Mouse (Mus musculus) neural tube, embryonic 13.5 days (tissue): ENCODE measurements at regions not wholly inside any gene's neighbourhood (a gene's known extent, or its start where the extent isn't known, plus 50 kb on each side); places are given as distances from the start of the nearest gene placed in this dataset.

Experiments used
- ATAC-seq: fragments of 200-750 bp; cut with Nextera tagmentation; 2 replicates; pipeline ENCODE4 v1.8.0; 2017; ENCODE audit warnings: low read depth, mild to moderate bottlenecking, moderate TSS enrichment, moderate library complexity
- H3K27ac ChIP-seq: fragments of 300-500 bp; sonication (generic); replicated peaks from 2 replicates; pipeline ENCODE4 v1.5.1; 2015; ENCODE audit warnings: moderate library complexity, mild to moderate bottlenecking, inconsistent platforms
- H3K27me3 ChIP-seq: fragments of 300-500 bp; sonication (generic); 2 replicates; pipeline ENCODE4 v1.6.1; 2015; ENCODE audit warnings: mild to moderate bottlenecking, inconsistent platforms
- H3K36me3 ChIP-seq: fragments of 300-500 bp; sonication (generic); 2 replicates; pipeline ENCODE4 v1.6.1; 2015; ENCODE audit warnings: mild to moderate bottlenecking, inconsistent platforms
- H3K4me1 ChIP-seq: fragments of 300-500 bp; sonication (generic); replicated peaks from 2 replicates; pipeline ENCODE4 v1.6.1; 2015; ENCODE audit warnings: inconsistent platforms
- H3K4me2 ChIP-seq: fragments of 300-500 bp; sonication (generic); 2 replicates; pipeline ENCODE4 v1.6.1; 2015; ENCODE audit warnings: inconsistent platforms, mild to moderate bottlenecking, moderate library complexity
- H3K4me3 ChIP-seq: fragments of 300-500 bp; sonication (generic); 2 replicates; pipeline ENCODE4 v1.5.1; 2015; ENCODE audit warnings: mild to moderate bottlenecking, inconsistent platforms
- H3K9ac ChIP-seq: fragments of 300-500 bp; sonication (generic); 2 replicates; pipeline ENCODE4 v1.6.1; 2015; ENCODE audit warnings: moderate library complexity, mild to moderate bottlenecking, inconsistent platforms
- H3K9me3 ChIP-seq: fragments of 300-500 bp; sonication (generic); 2 replicates; pipeline ENCODE4 v1.6.1; 2016; ENCODE audit warnings: inconsistent platforms
- WGBS: fragments of 180-500 bp; shearing (Covaris S2); methylation state at CpG from one replicate; pipeline ENCODE4 v1.1.7; 2015; 5-methylcytosine and 5-hydroxymethylcytosine counted together

GRCm38 (mm10) chr3:103408724-103409123 is 129.6 kb downstream of the Trim33 start:
- 83% methylated on average over 5 of the region's 5 CpGs for WGBS
- H3K36me3 ChIP-seq: no peaks in the 10 kb centered on the region
- ATAC-seq: no peak
- H3K9ac ChIP-seq: no peak overlapping the region
- 0 out of 2 replicates have a peak, but pooled peaks cover 4% of the 10 kb centered on the region for H3K4me1 ChIP-seq
- no peak overlapping the region for H3K4me3 ChIP-seq
- H3K4me2 ChIP-seq: no peak overlapping the region
- H3K9me3 ChIP-seq: no peaks in the 10 kb centered on the region
- no peaks in the 10 kb centered on the region for H3K27me3 ChIP-seq
- no peak overlapping the region for H3K27ac ChIP-seq

DNA sequence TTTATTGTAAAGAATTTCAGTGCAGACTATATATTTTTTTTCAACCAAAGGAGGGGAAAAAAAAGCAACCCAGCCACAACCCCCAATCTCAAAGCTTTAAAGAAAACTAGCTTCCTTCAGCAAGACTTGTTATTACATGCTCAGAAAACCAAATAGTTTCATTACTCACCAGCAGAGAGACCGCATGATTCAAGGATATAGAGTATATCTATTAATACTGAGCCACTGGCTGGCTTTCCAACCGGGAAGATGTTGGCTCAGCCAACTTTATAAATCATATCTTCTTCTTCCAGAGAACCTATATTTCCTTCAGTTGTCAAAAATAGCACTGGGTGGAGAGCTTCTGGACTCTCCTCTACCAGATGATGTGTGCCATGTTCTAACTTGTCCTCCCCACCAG is 133.2 kb downstream of the Trim33 start:
- WGBS: 77% methylated on average over 2 of the region's 2 CpGs
- no peaks in the 10 kb centered on the region for H3K36me3 ChIP-seq
- no peaks in the 10 kb centered on the region for H3K27me3 ChIP-seq
- no peak for ATAC-seq
- no peak overlapping the region for H3K27ac ChIP-seq
- H3K9ac ChIP-seq: no peak overlapping the region
- no peak overlapping the region for H3K4me2 ChIP-seq
- H3K4me1 ChIP-seq: peaks cover 1% of the 10 kb centered on the region; the same call in 1 of the 2 replicates
- no peaks in the 10 kb centered on the region for H3K9me3 ChIP-seq
- H3K4me3 ChIP-seq: no peak overlapping the region

GRCm38 (mm10) chr3:103415051-103415695 is 136.1 kb downstream of the Trim33 start:
- no peaks in the 10 kb centered on the region for H3K27me3 ChIP-seq
- ATAC-seq: no peak

GRCm38 (mm10) chr3:103416296-103416695 is 137.2 kb downstream of the Trim33 start:
- Histone ChIP-seq H3K36me3 (no peaks in the 10 kb centered on the region), H3K4me2 (no peak overlapping the region), H3K4me1 (peaks cover 24% of the 10 kb centered on the region), H3K9me3 (no peaks in the 10 kb centered on the region), H3K27me3 (no peaks in the 10 kb centered on the region), H3K9ac (no peak overlapping the region), H3K27ac (no peak overlapping the region), H3K4me3 (no peak overlapping the region)
- no peak for ATAC-seq
- WGBS: 49% methylated on average over 2 of the region's 2 CpGs

More at GRCm38 (mm10) chr3:103415051-103415695, 136.1 kb downstream of the Trim33 start:
- H3K27ac ChIP-seq: no peak overlapping the region
- H3K4me3 ChIP-seq: no peak overlapping the region
- H3K4me2 ChIP-seq: no peak overlapping the region
- peaks cover 13% of the 10 kb centered on the region for H3K4me1 ChIP-seq
- H3K36me3 ChIP-seq: no peaks in the 10 kb centered on the region
- 80% methylated on average over 8 of the region's 8 CpGs for WGBS
- no peaks in the 10 kb centered on the region for H3K9me3 ChIP-seq
- H3K9ac ChIP-seq: no peak overlapping the region

DNA sequence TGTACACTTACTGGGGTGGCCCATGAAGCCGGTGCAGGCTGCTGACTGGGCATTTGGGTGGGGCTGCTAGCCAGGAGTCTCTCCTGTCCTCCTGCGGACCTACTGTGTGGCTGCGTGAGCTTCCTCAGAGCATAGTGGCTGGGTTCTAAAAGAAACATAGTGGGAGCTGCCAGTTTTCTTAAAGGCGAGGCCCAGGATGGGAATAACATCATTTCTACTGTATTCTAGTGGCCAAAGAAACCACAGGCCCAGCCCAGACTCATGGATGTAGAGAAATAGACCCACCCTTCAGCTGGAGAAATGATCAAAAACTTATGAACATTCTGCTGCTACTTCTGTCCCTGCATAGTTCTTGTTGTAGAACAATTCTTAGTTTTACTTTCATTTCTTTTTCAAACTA is 138.7 kb downstream of the Trim33 start:
- Histone ChIP-seq H3K4me1 (peaks cover 30% of the 10 kb centered on the region), H3K27me3 (no peaks in the 10 kb centered on the region), H3K4me2 (no peak overlapping the region), H3K9me3 (no peaks in the 10 kb centered on the region), H3K9ac (no peak overlapping the region), H3K27ac (no peak overlapping the region), H3K36me3 (no peaks in the 10 kb centered on the region), H3K4me3 (no peak overlapping the region)
- no peak for ATAC-seq
- WGBS: 92% methylated on average over 4 of the region's 4 CpGs

- ATAC-seq: peak; percentile 76
- 7% methylated on average over 4 of the region's 4 CpGs for WGBS
- no peaks in the 10 kb centered on the region for H3K27me3 ChIP-seq
- no peak overlapping the region for H3K4me3 ChIP-seq
- H3K36me3 ChIP-seq: no peaks in the 10 kb centered on the region
- peaks cover 30% of the 10 kb centered on the region for H3K4me1 ChIP-seq
- no peaks in the 10 kb centered on the region for H3K9me3 ChIP-seq
- H3K9ac ChIP-seq: no peak overlapping the region
- H3K4me2 ChIP-seq: 0 out of 2 replicates have a peak overlapping the region, but pooled peaks have one; percentile 4
- peak overlapping the region; percentile 75 for H3K27ac ChIP-seq
Observed at GRCm38 (mm10) chr3:103419761-103420620, 140.9 kb downstream of the Trim33 start.

GRCm38 (mm10) chr3:103420621-103421274 is 141.7 kb downstream of the Trim33 start:
- 0 out of 2 replicates have a peak, but pooled peaks have one; percentile 23 for ATAC-seq
- 45% methylated on average over 12 of the region's 12 CpGs for WGBS
- Histone ChIP-seq H3K9ac (no peak overlapping the region), H3K4me2 (no peak overlapping the region), H3K9me3 (no peaks in the 10 kb centered on the region), H3K4me3 (no peak overlapping the region), H3K4me1 (peaks cover 30% of the 10 kb centered on the region), H3K36me3 (no peaks in the 10 kb centered on the region), H3K27ac (peak overlapping the region; percentile 75), H3K27me3 (no peaks in the 10 kb centered on the region)

- Histone ChIP-seq H3K9me3 (no peaks in the 10 kb centered on the region), H3K36me3 (no peaks in the 10 kb centered on the region), H3K4me2 (no peak overlapping the region), H3K27me3 (no peaks in the 10 kb centered on the region), H3K9ac (no peak overlapping the region), H3K27ac (peak overlapping the region; percentile 75; the same call in 1 of the 2 replicates), H3K4me1 (peaks cover 30% of the 10 kb centered on the region), H3K4me3 (no peak overlapping the region)
- ATAC-seq: no peak
- 34% methylated on average over 9 of the region's 9 CpGs for WGBS
Observed at GRCm38 (mm10) chr3:103421275-103421621, 142.2 kb downstream of the Trim33 start.

GRCm38 (mm10) chr3:103422806-103423205 is 143.7 kb downstream of the Trim33 start:
- H3K36me3 ChIP-seq: no peaks in the 10 kb centered on the region
- H3K4me3 ChIP-seq: no peak overlapping the region
- ATAC-seq: no peak
- peaks cover 30% of the 10 kb centered on the region for H3K4me1 ChIP-seq
- H3K9me3 ChIP-seq: no peaks in the 10 kb centered on the region
- H3K27me3 ChIP-seq: no peaks in the 10 kb centered on the region
- H3K9ac ChIP-seq: no peak overlapping the region
- WGBS: 68% methylated on average over 12 of the region's 12 CpGs
- no peak overlapping the region for H3K4me2 ChIP-seq
- H3K27ac ChIP-seq: no peak overlapping the region

- Histone ChIP-seq H3K36me3 (no peaks in the 10 kb centered on the region), H3K4me1 (peaks cover 30% of the 10 kb centered on the region), H3K27me3 (no peaks in the 10 kb centered on the region), H3K27ac (no peak overlapping the region), H3K9ac (no peak overlapping the region), H3K9me3 (no peaks in the 10 kb centered on the region), H3K4me3 (no peak overlapping the region), H3K4me2 (no peak overlapping the region)
- 72% methylated on average over 4 of the region's 4 CpGs for WGBS
- no peak for ATAC-seq
Observed at GRCm38 (mm10) chr3:103423290-103423689, 144.2 kb downstream of the Trim33 start.

DNA sequence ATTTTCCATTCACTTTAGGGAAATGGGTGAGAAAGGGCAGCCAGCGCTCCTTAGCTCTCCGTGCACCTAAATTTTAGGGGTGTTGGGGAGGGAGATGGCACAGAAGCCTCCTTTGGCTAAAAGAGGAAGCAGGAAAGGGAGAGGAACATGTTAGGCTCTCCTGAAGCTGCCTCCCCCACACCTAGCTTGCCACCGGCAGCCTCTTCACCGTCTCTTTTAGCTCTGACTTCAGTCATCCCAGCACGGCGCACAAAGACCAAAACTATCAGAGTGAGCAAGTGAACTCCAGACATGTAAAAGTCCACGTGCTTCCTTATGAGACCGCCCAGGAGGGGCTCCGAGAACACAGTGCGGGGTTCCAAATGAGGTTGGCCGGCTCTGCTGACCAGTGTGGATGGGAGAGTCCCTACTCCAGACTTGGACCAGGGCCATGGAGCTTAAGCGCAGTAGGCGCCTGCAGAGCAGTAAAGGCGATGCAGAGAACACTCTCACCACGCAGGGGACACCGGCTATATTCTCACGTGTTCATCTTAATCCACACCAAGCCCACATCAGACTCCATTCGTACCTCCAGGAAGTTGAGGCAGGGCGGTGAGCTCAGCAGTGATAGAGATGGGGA is 146.8 kb downstream of the Trim33 start:
- Histone ChIP-seq H3K27me3 (no peaks in the 10 kb centered on the region), H3K4me1 (peaks cover 9% of the 10 kb centered on the region), H3K9me3 (no peaks in the 10 kb centered on the region), H3K36me3 (no peaks in the 10 kb centered on the region), H3K4me2 (no peak overlapping the region), H3K4me3 (no peak overlapping the region), H3K27ac (no peak overlapping the region), H3K9ac (no peak overlapping the region)
- no peak for ATAC-seq
- WGBS: 91% methylated on average over 19 of the region's 19 CpGs
